Mouse (Mus musculus) forebrain, embryonic 13.5 days (tissue): ENCODE measurements around the gene Tap1. TPM values are rescaled to one million over a fixed set of nuclear protein-coding genes. Genes with fewer than 3 reads are reported as not detected.

Experiments used
- ATAC-seq: fragments of 200-750 bp; cut with Nextera tagmentation; 2 replicates; pipeline ENCODE4 v1.8.0; 2017
- H3K27ac ChIP-seq: fragments of 300-500 bp; sonication (generic); 2 replicates; pipeline ENCODE4 v1.5.1; 2015; ENCODE audit warnings: inconsistent platforms, mild to moderate bottlenecking, moderate library complexity
- H3K27me3 ChIP-seq: fragments of 300-500 bp; sonication (generic); 2 replicates; pipeline ENCODE4 v1.6.1; 2015; ENCODE audit warnings: mild to moderate bottlenecking, inconsistent platforms
- H3K36me3 ChIP-seq: fragments of 300-500 bp; sonication (generic); 2 replicates; pipeline ENCODE4 v1.6.1; 2015; ENCODE audit warnings: mild to moderate bottlenecking, inconsistent platforms; ENCODE audit not compliant: poor library complexity, severe bottlenecking
- H3K4me1 ChIP-seq: fragments of 300-500 bp; sonication (generic); 2 replicates; pipeline ENCODE4 v1.6.1; 2015; ENCODE audit warnings: inconsistent platforms
- H3K4me2 ChIP-seq: fragments of 300-500 bp; sonication (generic); 2 replicates; pipeline ENCODE4 v1.6.1; 2015; ENCODE audit warnings: inconsistent platforms, mild to moderate bottlenecking, moderate library complexity
- H3K4me3 ChIP-seq: fragments of 300-500 bp; sonication (generic); 2 replicates; pipeline ENCODE4 v1.5.1; 2015; ENCODE audit warnings: mild to moderate bottlenecking, inconsistent platforms
- H3K9ac ChIP-seq: fragments of 300-500 bp; sonication (generic); 2 replicates; pipeline ENCODE4 v1.6.1; 2015; ENCODE audit warnings: mild to moderate bottlenecking, inconsistent platforms
- H3K9me3 ChIP-seq: fragments of 300-500 bp; sonication (generic); replicated peaks from 2 replicates; pipeline ENCODE4 v1.6.1; 2016; ENCODE audit warnings: inconsistent platforms
- WGBS: fragments of 180-500 bp; shearing (Covaris S2); methylation state at CpG from one replicate; pipeline ENCODE4 v1.1.7; 2015; 5-methylcytosine and 5-hydroxymethylcytosine counted together
- polyA plus RNA-seq: library from polyadenylated mRNA; unstranded; fragments of >200 nt; fragmentation: Nextera tagmentation; extraction: Ambion mirVana; gene quantifications from 2 replicates; pipeline ENCODE4 v1.2.1, GENCODE M21; 2015

Tap1 gene
- polyA plus RNA-seq, 1 experiment from 2014 or later, result 0.84 TPM

GRCm38 (mm10) chr17:34244656-34245055, 57.3 kb downstream of the Tap1 start:
- H3K4me3 ChIP-seq, result no peak overlapping the region
- no peaks in the 10 kb centered on the region for H3K27me3 ChIP-seq
- no peak overlapping the region for H3K4me2 ChIP-seq
- H3K9ac ChIP-seq, result no peak overlapping the region
- no peak for ATAC-seq
- WGBS, result 75% methylated on average over 4 of the region's 4 CpGs
- no peaks in the 10 kb centered on the region for H3K4me1 ChIP-seq
- H3K36me3 ChIP-seq, result no peaks in the 10 kb centered on the region
- 0 out of 2 replicates have a peak, but pooled peaks cover 6% of the 10 kb centered on the region for H3K9me3 ChIP-seq
- no peak overlapping the region for H3K27ac ChIP-seq

Other genes starting within 250 kb of the Tap1 start
- 204 and 214 TPM in 2 replicates for gene Pfdn6, start 247.2 kb upstream of the Tap1 start, polyA plus RNA-seq
- gene Wdr46, start 246.9 kb upstream of the Tap1 start, polyA plus RNA-seq, result 28.4 and 29.4 TPM in 2 replicates
- gene B3galt4, start 236.1 kb upstream of the Tap1 start, polyA plus RNA-seq, result 7.3 and 9.4 TPM in 2 replicates
- 58.6 and 61.4 TPM in 2 replicates for gene Vps52, start 231.7 kb upstream of the Tap1 start, polyA plus RNA-seq
- gene Rps18, start 231.6 kb upstream of the Tap1 start, polyA plus RNA-seq, result 1,165 and 1,184 TPM in 2 replicates
- gene H2-K1, start 187.2 kb upstream of the Tap1 start, polyA plus RNA-seq, result 12.9 and 24.0 TPM in 2 replicates
- 12.4 and 15.3 TPM in 2 replicates for gene Ring1, start 162.9 kb upstream of the Tap1 start, polyA plus RNA-seq
- gene H2-Ke6, start 159.5 kb upstream of the Tap1 start, polyA plus RNA-seq, result 76.0 and 88.0 TPM in 2 replicates
- 139 and 159 TPM in 2 replicates for gene Slc39a7, start 155.9 kb upstream of the Tap1 start, polyA plus RNA-seq
- gene Rxrb, start 155.7 kb upstream of the Tap1 start, polyA plus RNA-seq, result 52.6 and 57.1 TPM in 2 replicates
- gene Col11a2, start 148.1 kb upstream of the Tap1 start, polyA plus RNA-seq, result 0.80 and 1.3 TPM in 2 replicates
- gene H2-Oa, start 95.2 kb upstream of the Tap1 start, polyA plus RNA-seq, result not detected in 2 replicates
- gene H2-DMa, start 68.0 kb upstream of the Tap1 start, polyA plus RNA-seq, result 8.7 and 10.0 TPM in 2 replicates
- gene Brd2, start 64.9 kb upstream of the Tap1 start, polyA plus RNA-seq, result 124 and 125 TPM in 2 replicates
- gene H2-DMb2, start 44.2 kb upstream of the Tap1 start, polyA plus RNA-seq, result 0.20 TPM in 1 of 2 replicates, not detected in the other
- gene H2-DMb1, start 34.5 kb upstream of the Tap1 start, polyA plus RNA-seq, result 0.20 TPM in 1 of 2 replicates, not detected in the other
- 0.43 and 0.73 TPM in 2 replicates for gene Psmb9, start 211 bp downstream of the Tap1 start, polyA plus RNA-seq
- gene Psmb8, start 10.2 kb downstream of the Tap1 start, polyA plus RNA-seq, result 0.65 and 1.6 TPM in 2 replicates
- gene Tap2, start 16.0 kb downstream of the Tap1 start, polyA plus RNA-seq, result 0.76 and 0.87 TPM in 2 replicates
- gene H2-Ob, start 51.4 kb downstream of the Tap1 start, polyA plus RNA-seq, result not detected in 2 replicates
- gene H2-Ab1, start 70.1 kb downstream of the Tap1 start, polyA plus RNA-seq, result 1.4 and 1.5 TPM in 2 replicates
- gene H2-Aa, start 100.3 kb downstream of the Tap1 start, polyA plus RNA-seq, result 0.21 TPM in 1 of 2 replicates, not detected in the other
- 1.6 TPM in 2 replicates for gene H2-Eb1, start 118.3 kb downstream of the Tap1 start, polyA plus RNA-seq
- gene H2-Eb2, start 138.1 kb downstream of the Tap1 start, polyA plus RNA-seq, result not detected in 2 replicates
- not detected in 2 replicates for gene Btnl2, start 167.3 kb downstream of the Tap1 start, polyA plus RNA-seq
- gene Btnl1, start 189.6 kb downstream of the Tap1 start, polyA plus RNA-seq, result not detected in 2 replicates
- 2.4 and 2.6 TPM in 2 replicates for gene BC051142, start 211.3 kb downstream of the Tap1 start, polyA plus RNA-seq